Mouse (Mus musculus): ENCODE data around the gene Lyplal1.
A peak's percentile ranks its signal among the peaks of the same experiment; 100 is the strongest.

Gene Lyplal1

DNA sequence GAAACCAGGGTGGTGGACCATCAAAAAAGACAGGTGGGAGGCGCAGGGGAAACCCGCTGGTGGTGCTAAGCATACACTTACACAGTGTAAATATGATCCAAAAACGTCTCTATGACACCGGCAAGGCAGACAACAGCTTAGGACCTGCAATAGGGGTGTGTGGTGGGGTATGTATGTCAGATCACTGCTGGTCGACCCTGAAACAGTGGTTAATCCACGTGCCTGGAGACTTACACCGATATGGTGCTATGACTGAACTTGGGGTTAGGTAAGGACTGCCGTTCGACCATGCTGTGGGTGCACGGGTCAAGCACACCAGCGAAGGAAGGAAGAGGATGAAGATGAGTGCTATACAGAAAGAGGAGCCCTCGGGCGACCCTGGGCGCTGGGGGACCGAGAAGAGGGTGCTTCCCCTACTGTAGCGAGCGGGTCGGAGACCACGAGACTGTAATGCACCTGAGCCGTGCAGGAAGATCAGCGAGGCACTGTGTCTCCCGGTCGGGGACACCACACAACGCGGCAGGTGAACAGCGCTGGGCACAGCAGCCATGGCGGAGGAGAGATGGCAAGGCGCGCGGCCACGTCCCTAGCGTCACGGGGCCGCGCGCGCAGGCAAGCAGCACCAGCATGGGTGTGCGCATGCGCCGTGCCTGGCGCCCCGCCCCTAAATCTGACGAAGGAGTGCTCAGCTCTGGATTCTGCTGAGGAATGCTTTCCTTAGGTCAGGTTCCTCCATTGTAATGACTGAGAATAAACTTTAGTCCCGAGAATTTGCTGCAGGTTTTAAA, at the start of gene Lyplal1:
Lyplal1 (minus strand) TSS at position 610 of the 788 bp plus-strand sequence.
- peak; percentile 90 for DNase-seq (ENCODE audit: low spot score)

DNA sequence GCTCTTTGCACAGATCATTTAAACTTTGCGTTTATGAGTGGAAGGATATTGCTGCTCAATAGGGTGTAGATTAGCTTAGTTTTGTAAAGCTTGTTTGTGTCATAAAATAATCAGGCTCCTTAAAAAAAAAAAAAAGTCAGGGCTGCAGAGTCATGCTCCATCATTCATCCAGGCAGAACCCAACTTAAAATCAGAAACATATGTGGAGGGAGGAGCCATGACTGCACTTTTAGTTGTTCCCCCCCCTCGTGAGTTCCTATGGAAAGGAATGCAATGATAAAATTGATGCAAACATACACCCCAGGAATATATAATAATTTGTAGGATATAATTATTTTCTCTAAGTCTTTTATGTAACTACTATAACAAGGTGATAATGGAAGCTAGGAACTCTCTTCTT, 46.5 kb upstream of the Lyplal1 start:
- no peak for DNase-seq (ENCODE audit: low spot score)

DNA sequence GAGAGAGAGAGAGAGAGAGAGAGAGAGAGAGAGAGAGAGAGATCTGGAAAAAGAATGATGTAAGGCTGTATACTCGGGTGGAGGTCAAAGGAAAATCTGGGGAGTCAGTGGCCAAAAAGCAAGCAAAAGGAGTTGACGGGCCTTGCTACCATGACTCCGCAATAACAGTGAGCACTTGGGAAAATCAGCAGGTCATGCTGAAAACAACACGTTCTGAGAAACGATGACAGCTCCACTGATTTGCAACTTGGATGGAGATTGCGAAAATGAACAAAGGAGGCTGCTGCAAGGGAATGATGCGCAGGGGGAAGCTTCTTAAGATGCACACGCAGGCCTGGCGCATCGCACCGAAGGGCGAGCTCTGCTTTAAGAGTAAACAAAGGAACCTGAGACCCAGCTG, 46.1 kb upstream of the Lyplal1 start:
- DNase-seq (ENCODE audit: low spot score) = peak; percentile 18

DNA sequence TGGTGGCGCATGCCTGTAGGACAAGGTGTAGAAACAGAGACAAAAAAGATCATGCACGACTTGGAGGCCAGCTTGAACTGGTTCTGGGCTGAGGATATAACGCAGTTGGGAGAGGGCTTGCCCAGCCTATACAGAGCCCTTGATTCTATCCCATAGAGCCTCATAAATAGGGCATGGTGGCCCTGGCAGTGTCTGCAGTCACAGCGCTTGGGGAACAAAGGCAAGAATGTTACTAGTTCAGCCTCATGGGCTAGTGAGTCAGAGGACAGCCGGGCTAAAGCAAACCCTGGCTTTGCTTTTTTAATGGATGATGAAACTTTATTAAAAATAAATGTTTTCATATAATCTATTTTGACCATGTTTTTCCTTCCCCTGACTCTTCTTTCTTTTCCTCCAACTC, 33.3 kb upstream of the Lyplal1 start:
- DNase-seq (ENCODE audit: low spot score) = no peak

DNA sequence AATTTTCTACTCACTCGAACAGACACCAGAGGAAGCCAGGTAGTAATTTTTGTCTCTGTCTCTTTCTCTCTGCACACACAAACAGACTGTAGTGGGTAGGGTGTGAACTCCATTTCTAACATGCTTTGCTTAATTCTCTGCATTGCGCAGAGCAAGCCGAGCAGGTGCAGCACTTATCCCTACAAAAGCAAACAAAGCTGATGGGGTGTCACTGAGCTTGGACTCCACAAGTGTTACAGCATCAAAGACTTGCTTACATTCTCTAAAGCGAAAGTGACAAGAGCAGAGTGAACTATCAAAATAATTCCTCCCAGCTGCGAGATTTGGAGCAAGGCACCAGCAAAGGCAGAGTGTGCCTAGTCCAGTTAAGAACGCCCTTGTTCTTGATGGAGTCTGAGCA, 28.3 kb upstream of the Lyplal1 start:
- DNase-seq (ENCODE audit: low spot score) = no peak

DNA sequence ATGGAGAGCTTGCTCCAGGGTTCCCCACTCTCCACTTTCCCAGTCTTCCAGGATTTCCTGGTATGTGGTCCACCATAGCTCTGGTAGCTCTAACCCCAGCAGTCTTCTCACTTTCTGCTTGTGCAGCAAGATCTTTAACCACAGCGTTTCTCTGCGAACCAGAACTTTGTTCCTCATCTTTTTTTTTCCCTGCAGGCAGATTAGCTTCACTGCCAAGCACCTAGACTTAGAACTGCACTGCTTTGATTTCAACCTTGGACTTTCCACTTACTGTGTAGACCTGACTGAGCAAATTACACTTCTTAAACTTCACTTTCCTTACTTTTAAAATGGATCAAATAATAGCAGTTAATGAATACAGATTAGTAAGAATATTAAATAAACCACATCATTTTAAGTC, 23.1 kb upstream of the Lyplal1 start:
- DNase-seq (ENCODE audit: low spot score) = peak; percentile 6

DNA sequence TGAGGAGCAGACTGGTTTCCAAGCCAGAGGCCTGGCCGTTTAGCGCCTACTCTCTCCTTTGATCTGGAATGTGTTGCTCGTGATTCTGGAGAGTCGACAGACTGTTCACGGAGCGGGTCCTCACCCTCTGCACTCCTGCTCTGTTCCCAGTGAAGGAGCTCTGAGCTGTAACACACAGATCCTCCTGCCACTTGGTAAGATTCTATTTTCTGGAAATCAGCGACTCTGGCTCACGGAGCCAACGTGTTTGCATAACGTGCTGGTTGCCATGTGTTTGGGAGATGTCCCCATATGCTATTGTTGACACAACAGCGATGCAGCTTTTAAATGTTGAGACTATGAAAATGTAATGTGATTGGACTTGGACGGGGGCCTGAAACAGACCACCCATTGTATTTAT, 20.8 kb upstream of the Lyplal1 start:
- no peak for DNase-seq (ENCODE audit: low spot score)

DNA sequence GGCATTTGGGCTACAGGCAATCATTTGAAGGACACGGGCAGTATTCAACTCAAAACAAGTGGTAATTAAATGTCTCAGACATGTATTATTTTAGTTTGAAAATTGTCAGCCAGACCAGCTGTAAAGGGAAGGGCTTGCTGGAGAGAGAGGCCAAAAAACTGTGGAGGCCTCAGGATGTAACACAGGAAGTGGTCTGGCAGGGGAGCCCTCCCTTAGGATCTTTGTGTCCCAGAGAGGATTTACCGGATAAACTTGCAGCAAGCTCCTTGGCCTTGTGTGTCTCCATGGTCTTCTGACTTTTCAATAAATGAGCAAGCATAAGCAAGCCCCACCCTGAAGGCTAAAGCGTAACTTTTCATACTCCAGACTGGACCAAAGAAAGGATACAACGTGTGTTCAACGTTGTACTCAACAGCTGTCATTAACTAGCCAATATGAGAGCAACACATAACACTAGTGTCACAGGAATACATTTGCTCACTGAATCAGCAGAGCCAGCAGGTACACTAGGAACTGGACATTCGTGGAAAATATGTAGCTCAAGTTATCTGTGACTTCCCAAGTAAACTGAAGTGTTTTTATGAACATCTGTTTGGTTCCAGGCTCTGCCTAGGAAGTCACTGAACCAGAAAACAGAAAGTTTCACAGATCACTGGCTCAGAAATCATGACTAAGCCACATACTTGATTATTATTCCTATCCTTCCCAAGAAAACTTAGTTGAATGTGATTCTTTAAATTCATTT, 19.7 kb upstream of the Lyplal1 start:
- no peak for DNase-seq (ENCODE audit: low spot score)

DNA sequence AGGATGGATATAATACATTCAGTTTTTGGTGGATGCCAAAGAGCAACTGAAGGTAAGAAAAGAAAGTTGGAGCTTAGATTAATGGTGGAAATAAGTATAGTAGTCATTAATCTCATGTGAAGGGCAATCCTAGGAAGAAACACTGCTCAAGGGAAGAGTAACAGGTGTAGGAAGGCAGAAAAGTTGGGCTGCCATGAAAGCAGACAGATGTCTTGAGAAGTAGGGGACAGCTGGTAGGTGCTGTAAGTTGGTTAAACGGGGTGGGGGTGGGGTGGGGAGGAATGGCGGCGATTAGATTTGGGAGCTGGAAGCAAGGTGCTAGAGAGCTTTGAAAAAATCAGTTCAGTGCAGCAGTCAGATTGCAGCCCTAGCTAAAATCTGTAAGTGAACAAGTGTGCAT, 14.4 kb upstream of the Lyplal1 start:
- DNase-seq (ENCODE audit: low spot score) = no peak

DNA sequence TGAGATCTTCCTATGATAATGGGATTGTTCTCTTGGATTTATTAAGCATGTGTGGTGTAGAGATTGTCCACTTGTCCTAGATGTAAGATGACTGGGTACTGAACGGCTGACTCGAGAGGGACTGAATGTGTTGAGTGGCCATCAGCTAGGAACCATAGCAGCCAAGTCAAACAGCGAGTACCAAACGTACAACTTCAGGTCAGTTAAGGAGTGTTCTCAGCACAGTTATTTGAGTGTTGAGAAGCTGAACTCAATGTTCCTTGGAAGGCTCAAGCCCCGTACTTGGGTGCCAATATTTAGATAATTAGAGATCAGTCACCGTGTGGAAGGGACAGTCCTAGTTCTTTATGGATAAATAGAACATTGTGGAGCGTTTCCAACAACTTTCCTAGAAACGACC, 11.8 kb upstream of the Lyplal1 start:
- no peak for DNase-seq (ENCODE audit: low spot score)

DNA sequence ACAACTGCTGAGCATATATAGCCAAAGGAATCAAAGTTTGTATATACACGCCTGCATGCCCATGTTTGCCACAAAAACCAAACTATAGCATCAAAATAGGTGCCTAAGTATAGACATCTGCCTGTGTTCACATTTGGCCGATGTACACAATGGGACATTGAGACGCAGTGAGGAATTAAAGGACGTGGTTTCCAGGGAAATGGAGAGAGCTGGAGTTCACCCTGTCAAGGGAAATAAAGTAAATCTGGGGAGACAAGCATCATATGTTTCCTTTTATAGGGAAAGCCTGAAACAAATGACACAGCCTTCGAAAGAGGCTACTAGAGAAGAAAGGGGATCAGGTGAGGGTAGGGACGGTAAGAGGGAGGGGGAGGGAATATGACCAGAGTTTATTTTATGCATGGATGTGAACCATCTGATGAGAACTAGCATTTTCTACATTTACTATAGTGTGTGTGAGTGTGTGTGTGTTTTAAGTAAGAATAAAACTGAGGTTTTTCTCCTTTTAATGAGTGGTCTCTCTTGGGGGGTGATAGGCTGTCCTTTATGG, 9.3 kb upstream of the Lyplal1 start:
- no peak for DNase-seq (ENCODE audit: low spot score)

DNA sequence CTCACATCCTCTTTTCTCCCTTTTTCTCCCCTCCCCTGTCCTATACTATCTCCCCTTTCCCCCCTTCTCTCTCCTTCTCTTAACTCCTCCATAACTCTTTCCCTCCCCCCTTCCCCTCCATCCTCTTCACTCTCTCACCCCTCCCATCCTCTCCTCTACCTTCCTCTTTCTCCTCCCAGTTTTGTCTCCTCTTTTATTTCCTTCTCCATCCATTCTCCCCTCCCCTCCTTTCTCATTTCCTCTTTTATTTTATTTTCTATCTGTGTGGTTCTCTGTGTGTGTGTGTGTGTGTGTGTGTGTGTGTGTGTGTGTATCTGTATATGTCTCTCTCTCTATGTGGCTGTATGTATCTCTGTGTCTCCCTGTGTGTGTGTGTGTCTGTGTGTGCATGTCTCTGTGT, 6.6 kb upstream of the Lyplal1 start:
- DNase-seq (ENCODE audit: low spot score) = no peak

DNA sequence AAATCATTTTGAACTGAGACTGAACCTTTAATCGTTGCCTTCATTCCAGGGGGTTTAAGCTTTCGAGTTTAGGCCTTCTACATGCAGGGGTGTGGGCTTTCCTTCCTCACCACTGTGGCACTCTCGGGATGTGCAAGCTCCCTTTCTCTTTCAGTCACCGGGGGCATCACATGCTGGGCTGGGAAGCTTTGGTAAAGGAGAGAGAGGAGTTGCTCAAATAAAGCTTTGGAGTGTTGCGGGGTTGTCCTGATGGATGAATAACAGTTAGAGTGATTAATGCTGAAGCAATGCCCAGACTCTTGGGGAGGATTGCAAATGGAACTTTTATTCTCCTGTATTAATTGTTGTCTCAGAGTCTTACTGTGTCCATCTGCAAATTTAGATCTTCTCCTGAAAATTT, 2.7 kb upstream of the Lyplal1 start:
- no peak for DNase-seq (ENCODE audit: low spot score)

DNA sequence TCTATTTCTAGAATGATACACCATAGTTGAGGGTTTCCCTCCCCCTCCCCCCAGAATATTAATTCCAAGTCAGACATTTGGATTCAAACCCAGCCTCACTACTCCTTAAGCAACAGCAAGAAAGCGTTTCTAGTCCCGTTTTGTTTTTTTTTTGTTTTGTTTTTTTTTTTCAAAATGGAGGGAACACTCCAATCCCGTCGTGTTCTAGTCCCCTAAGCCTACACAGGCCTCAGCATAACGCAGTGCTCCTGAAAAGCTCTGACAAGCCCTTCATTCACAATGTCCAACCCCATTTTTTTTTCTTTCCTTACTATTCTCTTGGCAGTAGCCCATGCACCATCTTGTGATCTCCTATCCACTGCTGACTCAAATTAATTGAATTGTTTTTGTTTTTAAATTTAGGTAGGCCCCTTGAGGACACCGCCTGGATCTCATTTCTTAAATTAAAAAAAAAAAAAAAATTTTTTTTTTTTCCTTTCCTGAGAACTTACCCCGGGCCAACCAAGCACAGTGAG, 967 bp downstream of the Lyplal1 start:
- DNase-seq (ENCODE audit: low spot score) = no peak

DNA sequence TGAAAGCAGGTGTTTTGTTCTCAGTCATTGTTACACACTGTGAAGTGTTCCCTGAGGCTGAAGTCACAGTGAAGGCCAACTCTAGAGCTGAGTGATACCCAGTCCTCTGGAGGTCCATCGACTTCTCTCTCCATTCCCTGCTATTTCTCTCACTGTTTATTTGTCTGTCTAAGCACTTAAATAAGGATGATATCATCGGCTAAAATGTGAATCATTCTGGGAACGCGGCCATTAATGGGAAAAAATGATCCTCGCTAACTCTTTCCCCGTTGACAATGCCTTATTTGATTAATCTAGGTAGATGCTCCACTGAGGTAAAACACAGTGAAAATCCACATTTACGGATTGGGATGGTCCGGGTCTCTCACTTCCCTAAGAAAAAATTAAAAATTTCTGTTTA, 14.8 kb downstream of the Lyplal1 start:
- no peak for DNase-seq (ENCODE audit: low spot score)

DNA sequence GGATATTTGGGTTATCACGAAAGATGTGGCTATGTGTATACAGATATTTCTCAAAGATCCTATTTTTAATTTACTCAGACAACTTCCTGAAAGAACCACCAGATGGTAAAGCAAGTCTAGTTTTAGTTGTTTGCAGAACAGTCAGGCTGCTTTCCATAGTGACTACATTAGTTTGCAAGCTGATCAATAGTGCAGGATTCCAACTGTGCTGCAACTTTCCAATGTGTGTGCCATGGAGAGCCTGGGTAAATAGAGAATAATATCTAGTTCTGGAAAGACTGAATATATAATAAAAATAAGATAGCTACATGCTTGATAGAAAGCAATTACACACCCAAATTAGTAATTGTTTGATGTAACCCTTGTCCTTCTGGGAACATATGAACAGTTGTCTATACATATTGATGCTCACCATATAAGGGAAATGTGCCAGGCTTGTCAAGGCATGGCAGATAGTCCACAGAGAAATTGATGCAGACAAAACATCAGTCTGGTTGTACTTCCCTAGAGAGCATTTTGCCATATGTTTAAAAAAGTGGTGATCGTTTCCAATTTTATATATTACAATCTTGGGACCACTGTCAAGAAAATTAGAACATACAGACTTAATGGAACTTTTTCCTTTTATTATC, 50.7 kb downstream of the Lyplal1 start:
- no peak for DNase-seq (ENCODE audit: low spot score)

DNA sequence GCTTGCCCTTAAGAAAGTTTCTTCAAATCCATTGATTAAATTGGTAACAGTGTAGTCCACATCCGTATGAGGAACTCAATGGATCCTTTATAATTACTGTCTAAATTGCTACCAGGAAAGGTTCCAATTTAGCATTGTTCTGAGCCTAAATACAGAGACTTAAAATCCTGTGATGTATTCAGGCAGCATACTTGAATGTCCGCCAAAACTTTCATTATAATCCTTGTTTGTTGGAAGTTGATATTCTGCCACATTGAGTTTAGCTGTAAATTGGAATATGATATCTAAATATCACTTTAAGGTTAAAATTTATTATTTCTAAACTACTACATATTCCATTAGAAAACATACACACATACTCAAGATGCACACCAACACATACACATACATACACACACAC, 57.1 kb downstream of the Lyplal1 start:
- DNase-seq (ENCODE audit: low spot score) = no peak

DNA sequence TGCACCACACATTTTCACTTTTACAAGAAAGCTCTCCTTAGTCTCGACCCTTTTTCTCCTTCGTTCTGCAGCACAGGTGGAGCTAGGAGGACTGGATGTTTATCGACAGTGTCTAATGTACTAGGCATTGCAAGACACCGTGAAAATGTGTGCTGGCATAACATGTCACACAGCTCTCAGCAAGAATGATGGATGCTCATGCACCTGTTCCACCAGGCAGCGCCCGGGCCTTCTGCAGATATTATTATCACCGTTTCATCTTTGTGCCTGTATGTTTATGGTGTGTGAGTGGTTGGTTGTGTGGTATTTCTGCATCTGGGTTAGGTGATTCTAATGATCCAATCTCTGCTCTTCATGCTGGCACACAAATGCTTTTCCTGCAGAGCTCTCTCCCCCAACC, 62.9 kb downstream of the Lyplal1 start:
- DNase-seq (ENCODE audit: low spot score) = no peak

DNA sequence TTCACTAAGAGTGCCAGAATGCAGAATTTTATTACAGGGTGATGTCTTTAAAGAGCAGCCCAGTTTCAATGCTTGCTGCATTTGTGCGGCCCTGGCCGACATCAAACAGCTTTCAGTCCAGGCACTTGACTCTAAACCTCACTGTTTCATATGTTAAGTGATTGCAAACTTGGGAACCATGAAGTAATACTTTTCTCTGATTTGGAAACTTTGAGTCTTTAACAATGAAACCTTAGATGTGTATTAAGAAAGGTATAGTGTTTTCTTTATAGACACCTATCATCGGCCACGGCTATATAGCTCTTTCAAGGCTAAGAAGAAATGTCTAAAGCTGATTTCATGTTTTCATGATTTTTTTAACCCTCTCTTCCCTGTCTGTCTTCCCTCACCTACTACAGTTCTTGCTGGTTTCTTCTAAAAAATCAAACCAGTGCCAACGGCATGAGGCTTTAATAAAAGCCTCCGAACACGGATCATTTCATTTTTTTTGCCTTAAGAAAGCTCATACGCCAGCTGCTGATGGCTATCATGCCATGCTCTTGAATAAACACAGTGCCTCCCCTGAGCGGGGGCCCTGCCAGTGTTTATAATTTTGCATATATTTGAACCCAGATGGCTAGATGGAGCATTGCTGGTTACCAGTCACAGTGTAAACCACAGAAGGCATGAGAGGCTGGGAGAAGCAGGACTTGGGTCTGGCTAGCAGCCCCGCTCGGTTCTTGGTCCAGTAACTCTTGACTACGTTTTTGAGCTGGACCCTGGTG, 63.6 kb downstream of the Lyplal1 start:
- DNase-seq (ENCODE audit: low spot score) = no peak

DNA sequence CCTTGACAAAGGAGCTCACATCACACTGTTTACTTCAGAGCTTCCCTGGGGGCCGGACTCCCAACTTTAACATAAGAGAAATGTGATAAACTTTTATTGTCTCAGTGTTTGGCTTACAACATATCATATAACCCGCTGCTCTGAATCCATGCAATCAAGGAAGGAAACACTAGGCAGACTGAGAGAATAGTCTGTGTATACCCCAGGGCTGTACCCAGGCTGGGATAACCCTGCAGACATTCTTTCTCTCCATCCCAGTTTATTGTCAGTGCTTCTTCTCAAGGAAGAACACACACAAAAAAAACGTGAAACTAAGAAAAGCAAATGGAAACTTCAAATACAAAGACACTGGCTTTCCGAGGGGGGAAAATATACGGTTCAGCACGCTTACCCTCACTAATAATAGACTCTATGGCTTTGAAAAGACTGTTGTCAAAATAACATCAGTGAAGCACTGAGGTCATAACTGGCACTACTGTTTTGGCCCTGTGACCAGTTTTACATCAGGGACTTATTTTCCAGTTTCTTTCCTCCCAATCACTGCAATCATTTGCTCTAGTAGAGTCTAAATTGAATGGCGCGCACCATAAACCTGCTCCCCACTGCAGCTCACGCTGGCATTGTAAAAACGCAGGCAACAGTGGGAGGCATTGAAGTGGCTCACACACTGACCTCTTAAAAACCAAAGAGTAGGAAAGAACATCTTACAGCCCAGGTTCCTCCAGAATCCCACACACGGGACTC, 73.2 kb downstream of the Lyplal1 start:
- no peak for DNase-seq (ENCODE audit: low spot score)

DNA sequence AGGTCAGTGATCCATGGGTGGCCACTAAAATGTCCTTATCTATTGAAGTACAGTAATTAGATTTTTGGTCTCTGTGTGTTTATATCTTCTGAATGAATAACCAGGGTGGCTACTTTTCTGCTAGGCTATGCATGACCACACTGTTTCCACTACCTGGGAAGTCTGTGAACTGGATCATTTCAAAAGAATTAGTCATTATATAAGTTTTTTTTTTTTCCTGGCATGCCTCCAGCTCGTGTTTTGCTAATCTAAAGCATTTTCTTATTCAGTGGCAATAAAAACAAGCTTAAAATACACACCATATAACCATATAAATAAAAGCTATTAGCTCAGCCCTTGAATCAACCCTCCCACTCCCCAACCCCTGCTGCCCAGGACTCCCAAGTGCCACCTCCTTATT, 75.3 kb downstream of the Lyplal1 start:
- no peak for DNase-seq (ENCODE audit: low spot score)

Data from yolk sac, embryonic 10.5 days (tissue).